Mouse (Mus musculus) brain, embryonic 14.5 days (tissue): ENCODE data around the gene Ppfibp2.

ENCODE experiments used
- CTCF ChIP-seq: fragments of 200-500 bp; IDR thresholded peaks from 2 replicates; pipeline ENCODE4 v1.5.1; 2012; ENCODE audit warnings: inconsistent platforms, mild to moderate bottlenecking, moderate library complexity, borderline replicate concordance; ENCODE audit not compliant: insufficient read depth, insufficient read length; ENCODE audit errors: extremely low read depth
- POLR2A ChIP-seq: fragments of 200-500 bp; IDR thresholded peaks from 2 replicates; pipeline ENCODE4 v1.6.1; 2012; ENCODE audit warnings: mild to moderate bottlenecking, inconsistent platforms, borderline replicate concordance; ENCODE audit not compliant: poor library complexity, insufficient read depth, insufficient read length, severe bottlenecking; ENCODE audit errors: extremely low read depth

- TF ChIP-seq POLR2A (no peak), CTCF (no peak)
Observed at GRCm38 (mm10) chr7:107620137-107620536, 25.1 kb downstream of the Ppfibp2 start.
